Mouse (Mus musculus): ENCODE data around the gene Ccdc149. TPM values are rescaled to one million over a fixed set of nuclear protein-coding genes. Genes with fewer than 3 reads are reported as not detected.

Ccdc149 gene
- 6.7 and 7.0 TPM in 2 replicates for polyA plus RNA-seq (2015; fragmentation: Nextera tagmentation; extraction: Ambion mirVana)

DNA sequence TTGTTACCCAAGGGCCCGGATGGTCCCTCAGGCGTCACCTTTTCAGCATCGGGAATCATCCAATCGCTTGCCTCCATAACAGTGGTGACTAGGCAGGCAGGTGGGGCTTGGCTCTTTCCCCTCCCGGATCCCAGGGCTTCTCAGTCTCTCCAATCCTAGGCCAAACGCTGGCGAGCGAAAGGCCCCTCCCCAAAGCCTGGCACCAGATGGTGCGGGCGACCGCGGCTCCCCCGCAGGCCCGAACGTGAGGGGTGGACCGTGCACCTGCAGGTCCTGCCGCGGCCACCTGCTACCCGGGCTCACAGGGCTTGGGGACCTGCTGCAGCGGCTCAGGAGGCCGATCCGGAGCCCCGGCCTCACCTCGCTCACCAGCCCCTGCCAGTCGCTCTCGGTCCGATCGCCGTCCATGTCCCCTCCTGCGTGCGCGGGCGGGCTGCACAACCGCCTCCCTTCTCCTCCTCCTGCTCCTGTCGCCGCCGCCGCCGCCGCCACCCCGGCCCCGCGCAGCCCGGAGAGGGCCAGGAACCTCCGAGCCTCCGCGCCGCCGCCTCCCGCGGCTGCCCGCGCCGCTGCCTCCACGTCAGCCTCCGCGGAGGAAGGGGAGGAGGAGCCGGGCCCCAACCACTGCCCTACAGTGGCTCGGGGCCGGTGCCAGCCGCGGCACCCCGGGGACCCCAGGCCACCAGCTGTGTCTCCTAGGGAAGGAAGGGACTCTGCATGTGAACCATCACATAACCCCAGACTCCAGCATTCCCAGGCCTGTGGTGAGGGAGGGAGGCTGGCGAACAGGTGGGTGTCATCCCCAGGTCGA is at the start of gene Ccdc149:
Gene Ccdc149, minus strand, starts transcription at position 531 of the 811 bp plus-strand sequence.
- WGBS = 1% methylated on average over 47 of the region's 65 CpGs
- H3K36me3 ChIP-seq (ENCODE audit: poor library complexity, severe bottlenecking) = no peaks in the 10 kb centered on the region
- peak within 1 kb of the TSS; percentile 84 for H3K4me2 ChIP-seq
- peak; percentile 95 for ATAC-seq
- peaks cover 11% of the 10 kb centered on the region for H3K4me1 ChIP-seq
- no peaks in the 10 kb centered on the region for H3K9me3 ChIP-seq (replicated peaks)
- H3K27ac ChIP-seq = peak within 1 kb of the TSS; percentile 77
- no peaks in the 10 kb centered on the region for H3K27me3 ChIP-seq
- H3K9ac ChIP-seq = peak within 1 kb of the TSS; percentile 88
- H3K4me3 ChIP-seq = peak within 1 kb of the TSS; percentile 77

DNA sequence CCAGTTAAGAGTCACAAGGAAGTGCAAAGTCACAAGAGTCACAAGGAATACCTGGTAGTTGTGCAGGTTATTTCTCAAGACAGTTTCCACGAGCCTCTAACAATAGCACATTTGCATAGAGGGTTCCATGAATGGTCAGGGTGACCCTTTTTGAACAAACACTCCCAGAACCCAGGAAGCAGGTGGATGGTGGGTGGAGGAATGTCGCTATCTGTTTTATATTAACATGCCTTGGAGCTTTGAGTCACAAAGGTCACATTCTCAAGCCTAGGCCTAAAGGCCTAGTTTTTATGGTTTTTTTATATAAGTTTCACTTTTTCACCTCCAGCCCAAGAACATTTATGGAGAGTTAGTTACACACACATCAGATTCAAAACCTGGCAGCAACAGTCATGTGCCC is 48.6 kb upstream of the Ccdc149 start:
- no peaks in the 10 kb centered on the region; the same call in 1 of the 2 replicates for H3K4me1 ChIP-seq
- no peaks in the 10 kb centered on the region for H3K27me3 ChIP-seq
- no peaks in the 10 kb centered on the region for H3K36me3 ChIP-seq (ENCODE audit: poor library complexity, severe bottlenecking)
- 85% methylated on average over 2 of the region's 2 CpGs for WGBS
- no peak overlapping the region for H3K27ac ChIP-seq
- H3K4me2 ChIP-seq = no peak overlapping the region
- H3K9ac ChIP-seq = no peak overlapping the region
- ATAC-seq = no peak
- no peak overlapping the region for H3K4me3 ChIP-seq
- H3K9me3 ChIP-seq (replicated peaks) = no peaks in the 10 kb centered on the region

GRCm38 (mm10) chr5:52516072-52516476 is 44.8 kb upstream of the Ccdc149 start:
- 14% methylated on average over 21 of the region's 21 CpGs for WGBS

GRCm38 (mm10) chr5:52515246-52516021 is 44.1 kb upstream of the Ccdc149 start:
- Histone ChIP-seq H3K9me3 (replicated peaks) (no peaks in the 10 kb centered on the region), H3K9ac (peak overlapping the region; percentile 65), H3K36me3 (ENCODE audit: poor library complexity, severe bottlenecking) (no peaks in the 10 kb centered on the region), H3K27me3 (no peaks in the 10 kb centered on the region), H3K4me1 (no peaks in the 10 kb centered on the region; the same call in 1 of the 2 replicates), H3K4me2 (peak overlapping the region; percentile 73), H3K4me3 (peak overlapping the region; percentile 41), H3K27ac (peak overlapping the region; percentile 31; the same call in 1 of the 2 replicates)
- 18% methylated on average over 22 of the region's 22 CpGs for WGBS
- ATAC-seq = peak; percentile 76

More at GRCm38 (mm10) chr5:52516072-52516476, 44.8 kb upstream of the Ccdc149 start:
- Histone ChIP-seq H3K27ac (0 out of 2 replicates have a peak overlapping the region, but pooled peaks have one; percentile 31), H3K4me1 (no peaks in the 10 kb centered on the region; the same call in 1 of the 2 replicates), H3K4me3 (peak overlapping the region; percentile 41), H3K9ac (peak overlapping the region; percentile 65), H3K4me2 (peak overlapping the region; percentile 73), H3K36me3 (ENCODE audit: poor library complexity, severe bottlenecking) (no peaks in the 10 kb centered on the region), H3K9me3 (replicated peaks) (no peaks in the 10 kb centered on the region), H3K27me3 (no peaks in the 10 kb centered on the region)
- peak; percentile 85 for ATAC-seq

DNA sequence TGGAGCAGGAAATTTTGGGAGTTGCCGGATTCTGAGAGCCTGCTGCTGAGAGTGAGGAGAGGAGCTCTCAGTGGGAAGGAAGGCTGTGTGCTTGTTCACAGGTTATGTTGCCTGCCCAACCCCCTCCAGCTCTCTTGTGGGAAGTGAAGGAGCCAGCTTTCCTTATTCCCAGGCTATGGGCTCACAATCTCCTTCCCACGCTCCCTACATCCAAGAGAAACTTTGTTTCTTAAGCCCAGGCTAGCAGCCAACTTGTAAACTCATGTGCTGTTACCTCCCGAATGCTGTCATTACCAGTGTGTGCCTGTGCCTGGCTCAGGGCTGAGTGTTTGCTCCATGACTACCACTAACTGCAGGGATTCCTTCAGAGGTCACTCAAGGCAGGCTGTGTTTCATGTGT is 39.8 kb upstream of the Ccdc149 start:
- Histone ChIP-seq H3K27ac (no peak overlapping the region), H3K9ac (no peak overlapping the region), H3K36me3 (ENCODE audit: poor library complexity, severe bottlenecking) (no peaks in the 10 kb centered on the region), H3K27me3 (no peaks in the 10 kb centered on the region), H3K9me3 (replicated peaks) (no peaks in the 10 kb centered on the region), H3K4me3 (no peak overlapping the region), H3K4me1 (no peaks in the 10 kb centered on the region; the same call in 1 of the 2 replicates), H3K4me2 (no peak overlapping the region)
- 64% methylated on average over 3 of the region's 3 CpGs for WGBS
- ATAC-seq = no peak

- Histone ChIP-seq H3K4me3 (no peak overlapping the region), H3K4me1 (no peaks in the 10 kb centered on the region), H3K9ac (no peak overlapping the region), H3K4me2 (no peak overlapping the region), H3K9me3 (replicated peaks) (no peaks in the 10 kb centered on the region), H3K27me3 (no peaks in the 10 kb centered on the region), H3K27ac (no peak overlapping the region), H3K36me3 (ENCODE audit: poor library complexity, severe bottlenecking) (no peaks in the 10 kb centered on the region)
- no peak for ATAC-seq
- WGBS = 88% methylated on average over 6 of the region's 6 CpGs
These were observed 38.1 kb upstream of the Ccdc149 start for GRCm38 (mm10) chr5:52509416-52509815.

DNA sequence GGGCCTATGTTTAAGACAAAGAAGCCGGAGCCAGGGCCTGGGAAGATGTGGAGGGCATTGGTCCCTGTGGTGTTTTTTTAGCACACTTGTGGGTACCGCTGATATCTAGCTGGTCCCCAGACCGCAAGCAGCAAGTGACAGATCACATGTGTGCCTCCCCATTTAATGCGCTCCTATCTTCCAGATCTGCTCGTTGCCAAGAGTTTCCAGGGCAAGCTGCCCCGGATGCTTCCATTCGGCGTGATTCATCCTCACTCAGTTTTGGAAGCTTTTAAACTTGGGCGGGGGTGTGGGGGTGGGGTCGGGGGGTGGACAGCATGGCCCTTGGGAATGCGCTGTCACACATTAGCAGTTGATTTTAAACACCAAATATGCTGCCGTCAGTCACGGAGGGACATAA is 33.3 kb upstream of the Ccdc149 start:
- no peaks in the 10 kb centered on the region for H3K27me3 ChIP-seq
- no peak for ATAC-seq

GRCm38 (mm10) chr5:52504148-52504547 is 32.8 kb upstream of the Ccdc149 start:
- Histone ChIP-seq H3K4me1 (no peaks in the 10 kb centered on the region), H3K9me3 (replicated peaks) (no peaks in the 10 kb centered on the region), H3K4me2 (no peak overlapping the region), H3K4me3 (no peak overlapping the region), H3K9ac (no peak overlapping the region), H3K27ac (no peak overlapping the region), H3K36me3 (ENCODE audit: poor library complexity, severe bottlenecking) (no peaks in the 10 kb centered on the region), H3K27me3 (no peaks in the 10 kb centered on the region)
- no peak for ATAC-seq
- 92% methylated on average over 11 of the region's 11 CpGs for WGBS

More for the DNA sequence above, 33.3 kb upstream of the Ccdc149 start:
- WGBS = 88% methylated on average over 13 of the region's 13 CpGs
- H3K36me3 ChIP-seq (ENCODE audit: poor library complexity, severe bottlenecking) = no peaks in the 10 kb centered on the region
- no peak overlapping the region for H3K27ac ChIP-seq
- H3K9ac ChIP-seq = no peak overlapping the region
- no peaks in the 10 kb centered on the region for H3K4me1 ChIP-seq
- no peak overlapping the region for H3K4me3 ChIP-seq
- H3K4me2 ChIP-seq = no peak overlapping the region
- H3K9me3 ChIP-seq (replicated peaks) = no peaks in the 10 kb centered on the region

GRCm38 (mm10) chr5:52495671-52496070 is 24.4 kb upstream of the Ccdc149 start:
- no peak overlapping the region for H3K27ac ChIP-seq
- peaks cover 9% of the 10 kb centered on the region; the same call in 1 of the 2 replicates for H3K4me1 ChIP-seq
- no peaks in the 10 kb centered on the region for H3K9me3 ChIP-seq (replicated peaks)
- peak; percentile 33; the same call in 1 of the 2 replicates for ATAC-seq
- H3K27me3 ChIP-seq = no peaks in the 10 kb centered on the region
- H3K4me3 ChIP-seq = no peak overlapping the region
- WGBS = 45% methylated on average over 12 of the region's 14 CpGs
- H3K36me3 ChIP-seq (ENCODE audit: poor library complexity, severe bottlenecking) = no peaks in the 10 kb centered on the region
- no peak overlapping the region for H3K4me2 ChIP-seq
- H3K9ac ChIP-seq = no peak overlapping the region

GRCm38 (mm10) chr5:52491496-52491895 is 20.2 kb upstream of the Ccdc149 start:
- Histone ChIP-seq H3K9me3 (replicated peaks) (no peaks in the 10 kb centered on the region), H3K9ac (no peak overlapping the region), H3K36me3 (ENCODE audit: poor library complexity, severe bottlenecking) (no peaks in the 10 kb centered on the region), H3K4me3 (no peak overlapping the region), H3K4me2 (no peak overlapping the region), H3K4me1 (peaks cover 9% of the 10 kb centered on the region; the same call in 1 of the 2 replicates), H3K27me3 (no peaks in the 10 kb centered on the region), H3K27ac (no peak overlapping the region)
- WGBS = 84% methylated on average over 6 of the region's 6 CpGs
- ATAC-seq = no peak

DNA sequence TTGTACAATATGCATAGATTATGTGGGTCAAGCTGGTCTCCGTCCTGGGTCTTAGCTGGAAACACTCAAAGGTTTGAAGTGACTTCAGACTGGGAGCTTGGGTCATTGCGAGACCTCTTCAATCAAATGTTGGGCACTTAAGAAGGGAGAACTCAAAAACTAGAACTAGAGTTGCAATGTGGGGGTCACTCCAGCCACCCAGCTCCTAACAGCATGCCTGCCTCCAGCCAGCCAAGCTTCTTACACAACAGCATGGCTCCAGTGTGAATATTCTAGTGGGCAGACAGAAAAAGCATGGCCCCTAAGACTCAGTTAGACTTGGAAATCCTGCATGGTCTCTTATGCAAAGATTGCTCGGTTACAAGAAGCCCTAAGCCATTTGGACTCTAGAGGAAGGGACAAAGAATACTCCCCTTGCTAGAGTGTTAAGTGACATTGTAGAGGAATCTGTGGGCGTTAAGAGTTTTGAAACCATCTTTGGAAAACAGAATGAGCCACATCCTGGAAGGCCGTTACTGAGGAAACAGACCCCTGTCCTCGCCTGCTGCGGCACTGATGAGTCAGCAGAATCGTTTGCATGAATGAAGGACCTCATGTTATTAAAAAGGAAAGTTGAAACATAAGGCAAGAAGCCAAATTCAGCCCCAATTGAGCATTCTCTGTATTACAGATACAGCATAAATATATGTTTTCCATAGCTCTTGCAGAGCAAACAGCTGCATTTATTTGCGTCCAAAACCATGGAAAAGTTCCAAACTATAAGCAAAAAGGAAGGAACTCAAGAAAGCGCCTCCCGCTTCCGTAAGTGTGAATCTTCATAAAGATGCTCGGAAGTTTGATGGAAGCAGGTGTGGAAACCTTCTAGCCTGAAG is 16.5 kb upstream of the Ccdc149 start:
- WGBS = 84% methylated on average over 13 of the region's 13 CpGs
- no peak overlapping the region for H3K4me3 ChIP-seq
- H3K27me3 ChIP-seq = no peaks in the 10 kb centered on the region
- no peak overlapping the region for H3K4me2 ChIP-seq
- H3K4me1 ChIP-seq = no peaks in the 10 kb centered on the region
- H3K9me3 ChIP-seq (replicated peaks) = no peaks in the 10 kb centered on the region
- H3K9ac ChIP-seq = no peak overlapping the region
- H3K27ac ChIP-seq = no peak overlapping the region
- no peaks in the 10 kb centered on the region for H3K36me3 ChIP-seq (ENCODE audit: poor library complexity, severe bottlenecking)
- no peak for ATAC-seq

Measured in forebrain, embryonic 13.5 days (tissue).